Mouse (Mus musculus): ENCODE measurements at regions not wholly inside any gene's neighbourhood (a gene's known extent, or its start where the extent isn't known, plus 50 kb on each side); places are given as distances from the start of the nearest gene placed in this dataset.

DNA sequence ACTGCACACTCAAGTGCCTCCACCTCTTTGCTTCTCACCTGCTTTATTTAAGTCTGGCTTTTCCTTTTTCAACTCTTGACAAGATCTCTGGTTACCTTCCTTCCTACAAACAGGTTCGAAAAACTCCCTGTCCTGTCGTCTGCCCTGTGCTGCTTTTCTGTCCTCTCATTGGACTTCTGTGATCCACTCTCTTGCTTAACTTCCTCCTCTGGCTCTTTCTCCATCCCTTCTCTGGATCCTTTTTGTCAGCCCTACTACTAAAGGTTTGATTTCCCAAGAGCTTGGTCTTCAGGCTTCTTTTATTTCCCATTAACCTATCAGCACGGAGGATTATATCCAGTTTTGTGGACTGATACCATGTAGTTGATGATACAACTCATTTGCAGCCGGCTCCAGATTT, 149.8 kb downstream of the Satb1 start:
- no peaks in the 10 kb centered on the region for H3K27me3 ChIP-seq (replicated peaks)
- no peaks in the 10 kb centered on the region for H3K4me1 ChIP-seq
- WGBS, result 87% methylated on average over 4 of the region's 4 CpGs
- no peaks in the 10 kb centered on the region for H3K9me3 ChIP-seq
- ATAC-seq (replicated peaks), result no peak
- no peaks in the 10 kb centered on the region for H3K36me3 ChIP-seq (replicated peaks)
- no peak overlapping the region for H3K9ac ChIP-seq
- no peak overlapping the region for H3K4me3 ChIP-seq
- no peak overlapping the region for H3K27ac ChIP-seq
- no peak overlapping the region for H3K4me2 ChIP-seq

DNA sequence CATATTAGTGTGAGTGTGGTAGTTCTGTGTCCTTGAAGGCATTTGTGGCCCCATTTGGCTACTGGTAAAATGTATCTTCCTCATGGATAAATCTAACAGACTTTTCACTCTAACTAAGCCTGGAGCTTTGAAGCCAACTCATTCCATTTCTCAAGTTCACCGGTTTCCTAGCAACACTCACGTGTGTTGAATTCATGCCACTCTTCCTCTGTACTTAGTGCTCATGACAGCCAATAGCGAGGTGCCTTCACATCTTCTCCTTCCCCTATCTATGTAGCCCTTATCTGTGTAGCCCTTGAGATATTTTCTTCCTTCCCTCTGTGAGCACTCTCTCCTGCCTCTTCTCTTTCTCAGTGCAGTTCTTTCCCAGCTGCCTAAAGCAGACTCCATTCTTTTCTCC, 150.7 kb downstream of the Satb1 start:
- H3K4me3 ChIP-seq, result no peak overlapping the region

DNA sequence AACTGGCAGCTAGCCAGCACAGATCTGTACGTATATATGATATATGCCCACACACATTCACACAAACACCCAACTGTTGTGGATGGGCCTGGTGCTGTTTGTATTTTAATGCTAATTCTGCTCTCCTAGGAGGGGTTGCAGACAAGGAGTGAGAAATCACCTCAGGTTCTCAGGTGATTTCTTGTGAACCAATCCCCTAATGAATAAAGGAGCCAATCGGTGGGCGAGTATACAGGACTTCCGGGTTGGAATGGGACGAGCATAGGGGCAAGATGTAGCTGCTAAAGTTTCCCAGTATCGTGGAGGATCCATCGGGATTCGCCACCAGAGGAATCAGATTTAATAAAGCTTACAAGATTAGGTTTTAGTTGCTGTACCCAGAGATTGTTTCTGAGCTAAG, 155.6 kb downstream of the Satb1 start:
- no peaks in the 10 kb centered on the region for H3K9me3 ChIP-seq
- no peaks in the 10 kb centered on the region for H3K36me3 ChIP-seq (replicated peaks)
- H3K4me1 ChIP-seq, result no peaks in the 10 kb centered on the region
- H3K27ac ChIP-seq, result no peak overlapping the region
- no peak overlapping the region for H3K4me3 ChIP-seq
- no peak for ATAC-seq (replicated peaks)
- 95% methylated on average over 8 of the region's 8 CpGs for WGBS
- H3K9ac ChIP-seq, result no peak overlapping the region
- no peak overlapping the region for H3K4me2 ChIP-seq
- H3K27me3 ChIP-seq (replicated peaks), result no peaks in the 10 kb centered on the region

More for the DNA sequence above, 150.7 kb downstream of the Satb1 start:
- no peaks in the 10 kb centered on the region for H3K27me3 ChIP-seq (replicated peaks)
- WGBS, result 58% methylated on average over 3 of the region's 3 CpGs
- H3K4me2 ChIP-seq, result no peak overlapping the region
- H3K27ac ChIP-seq, result no peak overlapping the region
- no peak overlapping the region for H3K9ac ChIP-seq
- H3K36me3 ChIP-seq (replicated peaks), result no peaks in the 10 kb centered on the region
- H3K9me3 ChIP-seq, result no peaks in the 10 kb centered on the region
- no peak; the same call in 1 of the 2 replicates for ATAC-seq (replicated peaks)
- no peaks in the 10 kb centered on the region for H3K4me1 ChIP-seq

DNA sequence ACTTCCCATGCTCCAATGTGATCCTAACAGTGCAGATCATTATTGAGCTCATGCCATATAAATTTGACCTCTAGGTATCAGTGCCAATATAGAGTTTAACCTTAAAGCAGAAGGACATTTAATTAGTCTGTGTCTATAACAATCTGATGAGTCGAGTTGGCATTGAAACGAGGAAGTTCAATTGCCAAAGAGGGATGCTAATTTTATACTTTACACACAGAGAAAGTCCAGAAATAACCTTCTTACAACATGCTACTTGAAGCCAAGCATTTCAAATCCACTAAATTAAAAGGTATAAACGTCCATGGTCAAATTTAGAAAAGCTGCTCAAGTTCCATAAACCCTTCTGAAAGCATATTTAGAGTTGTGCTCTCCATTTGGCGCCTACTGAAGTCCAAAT, 174.7 kb downstream of the Satb1 start:
- no peak for ATAC-seq (replicated peaks)
- Histone ChIP-seq H3K4me3 (no peak overlapping the region), H3K9me3 (no peaks in the 10 kb centered on the region), H3K4me2 (no peak overlapping the region), H3K9ac (no peak overlapping the region), H3K27ac (no peak overlapping the region), H3K4me1 (no peaks in the 10 kb centered on the region), H3K27me3 (replicated peaks) (no peaks in the 10 kb centered on the region), H3K36me3 (replicated peaks) (no peaks in the 10 kb centered on the region)
- WGBS, result 83% methylated on average over 4 of the region's 4 CpGs

DNA sequence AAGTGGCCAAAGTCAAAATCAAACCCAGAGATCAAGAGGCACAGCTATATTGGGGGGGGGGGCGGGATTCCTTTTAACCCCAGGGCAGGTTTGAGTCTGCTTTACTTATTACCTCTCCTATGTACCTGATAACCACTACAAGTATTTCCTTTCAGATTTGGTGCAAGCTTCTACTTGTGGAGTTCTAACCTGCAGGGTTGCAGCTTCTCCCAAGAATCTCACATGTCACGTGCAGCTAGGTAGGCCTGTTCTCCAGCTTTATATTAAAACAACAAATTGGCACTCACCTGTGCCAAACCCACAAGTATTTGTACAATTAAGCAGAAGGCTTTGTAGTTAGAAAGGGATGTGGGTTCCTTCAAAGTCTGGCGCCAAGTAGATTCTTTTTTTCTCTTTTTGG, 179.2 kb downstream of the Satb1 start:
- no peak for ATAC-seq (replicated peaks)
- no peak overlapping the region for H3K4me2 ChIP-seq
- no peak overlapping the region for H3K27ac ChIP-seq
- H3K9me3 ChIP-seq, result no peaks in the 10 kb centered on the region
- H3K4me3 ChIP-seq, result no peak overlapping the region
- H3K9ac ChIP-seq, result no peak overlapping the region
- H3K27me3 ChIP-seq (replicated peaks), result no peaks in the 10 kb centered on the region
- WGBS, result 85% methylated on average over 3 of the region's 3 CpGs
- no peaks in the 10 kb centered on the region for H3K4me1 ChIP-seq
- no peaks in the 10 kb centered on the region for H3K36me3 ChIP-seq (replicated peaks)

DNA sequence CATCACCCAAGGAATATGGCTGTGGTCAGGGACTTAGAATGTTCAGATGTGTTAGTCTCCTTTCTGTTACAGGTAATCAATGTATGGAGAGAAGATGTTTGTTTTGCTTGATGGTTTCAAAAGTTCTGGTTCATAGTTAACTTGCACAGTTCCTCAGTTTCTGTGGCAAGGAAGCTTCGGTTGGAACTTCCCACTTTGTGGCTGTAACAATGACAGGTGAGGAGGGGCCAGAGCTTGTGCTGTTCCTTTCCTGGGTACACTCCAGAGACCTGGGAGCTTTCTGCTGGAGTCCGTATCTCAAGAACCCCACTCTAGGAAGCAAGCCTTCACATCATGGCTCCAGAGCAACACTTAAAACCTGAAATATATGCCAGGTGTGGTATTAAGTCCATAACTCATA, 181.2 kb downstream of the Satb1 start:
- Histone ChIP-seq H3K4me1 (no peaks in the 10 kb centered on the region), H3K4me2 (no peak overlapping the region), H3K27ac (no peak overlapping the region), H3K27me3 (replicated peaks) (no peaks in the 10 kb centered on the region), H3K9me3 (no peaks in the 10 kb centered on the region), H3K4me3 (no peak overlapping the region), H3K9ac (no peak overlapping the region), H3K36me3 (replicated peaks) (no peaks in the 10 kb centered on the region)
- no peak for ATAC-seq (replicated peaks)
- 92% methylated on average over 2 of the region's 2 CpGs for WGBS

DNA sequence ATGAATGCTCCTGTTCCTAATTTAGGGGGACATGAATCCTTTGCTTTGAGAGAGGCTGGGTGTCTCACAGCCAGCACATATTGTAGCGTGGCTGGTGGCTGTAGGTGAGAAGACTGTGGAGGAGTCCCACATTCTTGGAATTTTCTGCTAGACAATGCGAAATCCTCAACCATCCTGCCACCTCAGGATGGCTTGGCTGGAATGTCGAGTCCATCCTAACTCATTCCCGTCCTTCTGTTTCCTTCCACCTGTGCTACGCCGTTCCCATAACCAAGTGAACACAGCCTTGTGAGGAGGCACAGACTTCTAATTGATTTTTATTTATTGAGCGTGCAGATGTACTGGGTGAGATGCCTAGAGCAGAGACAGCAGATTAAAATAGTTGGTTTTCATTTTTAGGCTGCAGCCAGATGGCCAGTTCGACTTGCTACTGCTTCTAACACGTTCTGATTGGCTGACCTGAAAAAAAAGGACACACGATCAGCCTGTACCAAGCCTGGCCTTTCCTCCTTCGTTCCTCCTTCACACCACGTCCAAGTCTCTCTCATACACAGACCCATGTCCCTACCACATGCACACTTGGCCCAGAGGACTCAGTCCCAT, 183.8 kb downstream of the Satb1 start:
- no peaks in the 10 kb centered on the region for H3K27me3 ChIP-seq (replicated peaks)
- WGBS, result 88% methylated on average over 12 of the region's 12 CpGs
- no peak overlapping the region for H3K9ac ChIP-seq
- H3K27ac ChIP-seq, result no peak overlapping the region
- no peak for ATAC-seq (replicated peaks)
- no peaks in the 10 kb centered on the region for H3K9me3 ChIP-seq
- no peak overlapping the region for H3K4me3 ChIP-seq
- no peak overlapping the region for H3K4me2 ChIP-seq
- H3K4me1 ChIP-seq, result no peaks in the 10 kb centered on the region
- no peaks in the 10 kb centered on the region for H3K36me3 ChIP-seq (replicated peaks)

DNA sequence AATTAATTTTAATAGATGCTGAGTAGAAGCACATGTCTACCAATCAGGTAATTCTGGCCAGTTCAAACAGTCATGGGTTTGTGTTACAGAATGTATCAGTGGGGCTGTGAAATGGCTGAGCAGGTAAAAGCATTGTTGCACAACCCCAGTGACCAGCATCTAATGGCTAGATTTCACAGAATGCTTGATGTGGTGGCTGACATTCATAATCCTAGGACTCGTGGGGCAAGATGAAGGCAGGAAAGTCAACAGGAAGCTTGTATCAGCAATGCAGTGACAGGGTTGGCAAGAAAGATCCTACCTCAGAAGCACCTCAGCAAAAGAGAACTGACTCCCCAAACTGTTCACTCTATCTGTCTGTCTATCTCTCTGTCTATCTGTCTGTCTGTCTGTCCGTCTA, 186.7 kb downstream of the Satb1 start:
- Histone ChIP-seq H3K4me1 (no peaks in the 10 kb centered on the region), H3K27ac (no peak overlapping the region), H3K36me3 (replicated peaks) (no peaks in the 10 kb centered on the region), H3K4me3 (no peak overlapping the region), H3K9me3 (no peaks in the 10 kb centered on the region), H3K27me3 (replicated peaks) (no peaks in the 10 kb centered on the region), H3K4me2 (no peak overlapping the region), H3K9ac (no peak overlapping the region)
- 73% methylated on average over 2 of the region's 2 CpGs for WGBS
- ATAC-seq (replicated peaks), result no peak

DNA sequence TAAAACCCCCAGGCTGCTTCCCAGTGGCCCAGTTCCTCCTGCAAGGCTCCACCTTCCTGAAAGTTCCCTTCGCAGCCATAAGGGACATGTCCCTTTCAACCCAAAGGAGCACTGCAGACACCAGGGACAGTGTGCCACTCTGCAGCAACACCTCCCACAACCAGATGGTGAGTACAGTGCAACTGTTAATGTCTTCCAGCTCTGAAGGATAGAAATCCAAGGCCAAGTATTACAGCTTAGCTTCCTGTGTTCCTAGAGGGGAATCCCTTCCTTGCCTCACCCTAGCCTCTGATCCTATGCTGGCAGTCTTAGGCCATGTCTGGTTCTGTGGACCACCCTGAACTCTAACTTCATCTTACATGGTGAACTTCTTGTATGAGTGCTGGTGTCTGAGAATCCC, 187.2 kb downstream of the Satb1 start:
- Histone ChIP-seq H3K4me3 (no peak overlapping the region), H3K36me3 (replicated peaks) (no peaks in the 10 kb centered on the region), H3K4me2 (no peak overlapping the region), H3K9ac (no peak overlapping the region), H3K27me3 (replicated peaks) (no peaks in the 10 kb centered on the region), H3K27ac (no peak overlapping the region), H3K4me1 (no peaks in the 10 kb centered on the region), H3K9me3 (no peaks in the 10 kb centered on the region)
- no peak for ATAC-seq (replicated peaks)
- 94% methylated on average over 1 of the region's 1 CpGs for WGBS

DNA sequence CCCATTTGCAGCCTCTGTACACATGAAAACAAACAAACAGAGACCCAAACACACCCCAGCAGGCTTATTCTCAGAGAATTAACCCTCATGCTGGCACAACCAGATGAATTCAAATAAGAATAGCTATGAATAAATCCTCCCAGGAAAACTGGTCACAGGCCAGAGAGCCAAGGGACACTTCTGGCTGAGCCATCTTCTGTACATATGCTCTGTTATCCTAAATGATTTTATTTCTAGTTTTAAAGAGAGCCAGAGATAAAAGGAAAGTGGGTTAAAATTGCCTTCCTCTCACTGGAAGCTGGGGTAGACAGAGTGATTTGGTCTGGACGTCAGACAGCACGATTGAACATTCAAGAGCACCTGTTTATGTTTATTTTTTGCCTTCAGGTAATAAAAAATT, 190.4 kb downstream of the Satb1 start:
- Histone ChIP-seq H3K27me3 (replicated peaks) (no peaks in the 10 kb centered on the region), H3K27ac (no peak overlapping the region), H3K36me3 (replicated peaks) (no peaks in the 10 kb centered on the region), H3K9me3 (no peaks in the 10 kb centered on the region), H3K9ac (no peak overlapping the region), H3K4me2 (no peak overlapping the region), H3K4me3 (no peak overlapping the region), H3K4me1 (no peaks in the 10 kb centered on the region)
- ATAC-seq (replicated peaks), result no peak
- WGBS, result 74% methylated on average over 2 of the region's 2 CpGs

DNA sequence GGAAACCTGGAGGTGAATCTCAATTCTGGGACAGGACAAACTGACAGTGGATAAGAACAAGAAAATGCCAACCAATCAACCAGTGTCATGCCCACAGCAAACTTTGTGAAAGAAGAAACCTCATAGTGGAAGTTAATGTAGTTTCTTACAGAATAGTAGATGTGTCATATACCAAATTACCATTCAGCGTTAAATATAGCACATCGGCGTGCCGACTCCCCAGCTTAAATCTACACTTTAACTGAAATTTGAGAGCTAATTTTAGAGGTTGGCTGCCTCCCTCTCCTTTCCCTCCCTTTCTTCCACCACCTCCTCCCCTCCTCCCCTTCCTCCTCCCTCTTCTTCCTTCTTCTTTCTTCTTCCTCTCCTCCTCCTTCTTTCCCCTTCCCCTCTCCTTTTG, 197.2 kb downstream of the Satb1 start:
- no peaks in the 10 kb centered on the region for H3K9me3 ChIP-seq
- H3K4me2 ChIP-seq, result no peak overlapping the region
- H3K9ac ChIP-seq, result no peak overlapping the region
- H3K4me1 ChIP-seq, result no peaks in the 10 kb centered on the region
- no peak overlapping the region for H3K27ac ChIP-seq
- no peaks in the 10 kb centered on the region for H3K36me3 ChIP-seq (replicated peaks)
- WGBS, result 94% methylated on average over 4 of the region's 4 CpGs
- ATAC-seq (replicated peaks), result no peak
- H3K4me3 ChIP-seq, result no peak overlapping the region
- H3K27me3 ChIP-seq (replicated peaks), result no peaks in the 10 kb centered on the region

DNA sequence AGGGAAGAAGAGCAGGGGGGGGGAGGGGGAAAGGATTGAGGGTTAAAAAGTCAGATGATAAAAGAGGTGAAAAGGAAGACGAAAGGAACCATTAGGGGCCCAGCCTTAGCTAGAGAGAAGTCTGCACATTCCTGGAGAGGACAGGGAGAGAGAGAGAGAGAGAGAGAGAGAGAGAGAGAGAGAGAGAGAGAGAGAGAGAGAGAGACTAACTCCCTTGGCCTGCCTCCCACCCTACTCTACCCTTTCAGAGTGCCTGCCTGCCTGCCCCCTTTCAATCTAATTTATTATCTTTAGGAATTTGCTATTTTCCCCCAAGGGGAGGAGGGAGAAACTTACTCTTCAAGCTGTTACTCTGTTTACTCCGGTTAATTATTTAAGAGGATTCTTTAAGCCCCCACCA, 201.5 kb downstream of the Satb1 start:
- 0 out of 2 replicates have a peak, but pooled peaks have one; percentile 18 for ATAC-seq (replicated peaks)
- whole genome bisulfite sequencing, result 64% methylated on average over 2 of the region's 2 CpGs

DNA sequence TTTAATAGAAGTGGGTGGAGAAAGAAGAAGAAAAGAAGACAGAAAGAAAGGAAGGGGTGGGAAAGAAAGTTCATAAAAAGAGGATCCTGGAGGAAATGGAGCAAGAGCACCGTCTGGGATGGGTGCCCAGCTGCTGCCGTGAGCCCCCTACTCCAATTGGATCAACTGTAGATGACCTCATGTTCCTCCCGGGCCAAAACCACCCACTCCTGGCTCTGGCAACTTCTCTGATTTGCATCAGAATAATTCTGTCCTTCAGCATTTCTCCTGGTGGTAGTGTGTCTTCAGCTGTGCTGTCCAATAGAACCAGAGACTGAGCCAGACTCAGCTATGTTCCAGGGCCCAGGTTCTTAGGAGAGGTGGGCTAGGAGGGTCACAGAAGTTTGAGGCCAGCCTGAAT, 212.6 kb downstream of the Satb1 start:
- no peaks in the 10 kb centered on the region for H3K27me3 ChIP-seq (replicated peaks)
- no peak overlapping the region for H3K4me2 ChIP-seq
- 48% methylated on average over 3 of the region's 3 CpGs for WGBS
- H3K9me3 ChIP-seq, result no peaks in the 10 kb centered on the region
- H3K27ac ChIP-seq, result no peak overlapping the region
- H3K4me3 ChIP-seq, result no peak overlapping the region
- H3K36me3 ChIP-seq (replicated peaks), result no peaks in the 10 kb centered on the region
- H3K9ac ChIP-seq, result no peak overlapping the region
- H3K4me1 ChIP-seq, result no peaks in the 10 kb centered on the region
- no peak for ATAC-seq (replicated peaks)

More for the DNA sequence above, 201.5 kb downstream of the Satb1 start:
- Histone ChIP-seq H3K36me3 (replicated peaks) (no peaks in the 10 kb centered on the region), H3K9me3 (no peaks in the 10 kb centered on the region), H3K27me3 (replicated peaks) (no peaks in the 10 kb centered on the region), H3K4me3 (no peak overlapping the region), H3K27ac (no peak overlapping the region), H3K9ac (no peak overlapping the region), H3K4me1 (no peaks in the 10 kb centered on the region), H3K4me2 (no peak overlapping the region)
